Mouse (Mus musculus) left cerebral cortex, adult 18-20 months (tissue): ENCODE results near the gene Ss18l1. TPM values are rescaled to one million over a fixed set of nuclear protein-coding genes. Genes with fewer than 3 reads are reported as not detected.
A peak's percentile ranks its signal among the peaks of the same experiment; 100 is the strongest.

Source experiments
- DNase-seq, 2 experiments: peaks; one replicate each; pipeline ENCODE4 v3.0.0; 2021 to 2022; ENCODE audit warnings: low spot score in 2 of 2, mixed read lengths in 1 of 2
- total RNA-seq, 2 experiments: library from RNA; stranded (reverse); gene quantifications; 2 replicates each; pipeline ENCODE4 v1.2.3; 2021

Ss18l1 gene
- total RNA-seq, 2 experiments from 2014 or later = 40.2 to 41.9 TPM

- DNase-seq = no peak
These were observed 8.4 kb upstream of the Ss18l1 start for GRCm38 (mm10) chr2:180033956-180034355.

GRCm38 (mm10) chr2:180034753-180035152 is 7.6 kb upstream of the Ss18l1 start:
- no peak for DNase-seq

DNA sequence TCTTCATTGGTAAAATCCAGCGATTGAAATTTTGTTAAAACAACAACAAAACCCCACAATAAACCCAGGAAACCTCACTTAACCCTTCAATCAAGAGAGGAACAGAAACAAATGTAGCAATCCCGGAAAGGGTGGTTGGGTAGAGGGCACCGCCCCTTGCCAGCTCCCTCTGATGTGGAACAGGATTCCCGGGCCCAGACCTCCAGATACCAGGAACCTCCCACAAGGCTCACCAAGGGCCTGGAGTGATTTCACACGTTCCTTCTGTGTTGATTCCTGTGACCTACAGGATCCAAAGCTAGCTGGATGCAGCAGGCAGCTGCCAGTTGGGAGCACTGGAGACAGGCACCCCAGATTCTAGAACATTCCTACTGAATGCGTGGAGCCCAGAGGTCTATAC is 1.9 kb upstream of the Ss18l1 start:
- no peak for DNase-seq

- peak; percentile 51 to 58 for DNase-seq
These were observed 593 bp upstream of the Ss18l1 start for GRCm38 (mm10) chr2:180041577-180042255.

DNA sequence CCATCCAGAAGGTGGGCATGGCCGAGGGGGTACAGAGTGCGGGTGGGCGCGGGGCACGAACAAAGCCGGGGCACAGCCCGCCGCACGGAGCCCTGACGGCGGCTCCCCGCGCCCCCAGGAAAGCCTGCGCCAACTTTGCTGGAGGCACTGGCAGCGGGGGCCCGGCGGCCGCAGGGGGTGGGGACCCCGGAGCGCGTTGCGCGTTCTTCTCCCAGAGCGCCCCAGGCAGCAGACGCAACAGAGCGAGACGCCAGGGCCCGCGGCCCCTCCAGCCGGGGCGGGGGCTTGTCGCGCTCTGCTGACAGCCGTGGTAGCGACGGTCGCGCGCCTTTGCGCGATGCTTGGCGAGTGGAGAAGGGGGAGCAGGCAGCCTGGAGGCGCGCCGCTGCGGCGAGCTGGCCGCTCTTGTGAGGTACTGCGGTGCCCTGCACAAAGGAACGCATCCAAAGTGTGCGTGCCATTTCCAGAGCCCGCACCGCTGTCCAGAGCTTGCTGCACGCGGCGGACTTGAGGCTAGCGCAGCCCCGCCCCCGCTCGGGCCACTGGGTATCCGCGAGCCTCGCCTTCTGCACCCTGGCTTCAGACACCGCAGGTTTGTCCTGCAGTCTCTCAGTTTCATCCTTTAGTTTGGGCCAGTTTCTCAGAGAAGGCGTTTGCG is 678 bp downstream of the Ss18l1 start:
- DNase-seq = peak; percentile 46 to 59

DNA sequence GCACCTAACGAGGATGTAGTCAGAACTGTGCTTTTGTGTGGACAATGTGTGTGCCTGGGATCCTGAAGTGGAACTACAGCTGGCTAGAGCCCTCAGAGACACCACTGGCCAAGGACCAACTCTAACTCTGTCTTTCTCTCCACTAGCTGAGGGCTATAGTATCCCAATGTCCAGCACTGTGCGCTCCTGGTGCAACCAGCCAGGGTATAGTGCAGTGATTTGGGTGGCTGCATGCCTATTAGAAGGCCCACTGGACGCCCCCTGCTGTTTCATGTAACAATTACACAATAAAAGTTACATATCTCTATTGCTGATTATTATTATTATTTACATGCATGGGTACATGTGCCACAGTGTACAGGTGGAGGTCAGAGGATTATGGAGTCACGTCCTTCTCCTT is 3.0 kb downstream of the Ss18l1 start:
- DNase-seq = no peak

GRCm38 (mm10) chr2:180047580-180047979 is 5.3 kb downstream of the Ss18l1 start:
- DNase-seq = no peak

DNA sequence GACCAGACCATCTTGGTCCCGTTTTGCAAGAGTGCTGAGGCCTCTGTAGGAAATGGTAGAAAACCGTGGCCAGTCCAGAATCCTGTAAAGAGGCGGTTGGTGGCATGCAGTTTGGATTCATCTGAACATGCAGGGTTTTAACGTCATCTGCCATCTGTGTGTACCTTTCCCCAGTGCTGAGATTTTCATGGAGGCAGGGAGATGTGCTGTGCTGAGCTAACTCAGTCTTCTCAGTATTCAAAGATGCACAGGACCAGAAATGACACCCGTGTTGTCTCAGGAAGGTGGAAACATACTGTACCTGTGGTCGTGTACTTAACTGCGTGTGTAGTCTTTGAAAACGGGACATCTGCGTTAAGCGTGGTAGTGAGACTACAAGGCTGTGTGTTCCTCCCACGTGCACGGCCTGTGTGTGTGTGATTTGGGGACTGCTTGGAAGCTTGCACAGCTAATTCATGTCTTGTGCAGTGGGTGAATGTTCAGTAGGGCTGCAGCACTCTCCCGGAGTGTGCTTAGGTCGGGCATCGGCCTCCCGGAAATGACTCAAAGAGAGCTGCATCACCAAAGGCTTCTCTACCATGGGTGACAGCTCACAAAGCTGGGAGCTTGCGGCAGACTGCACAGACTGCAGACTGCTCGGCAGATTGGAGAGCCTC is 5.8 kb downstream of the Ss18l1 start:
- DNase-seq = peak; percentile 53 to 68

- peak; percentile 83 to 90 for DNase-seq
These were observed 8.7 kb downstream of the Ss18l1 start for GRCm38 (mm10) chr2:180050986-180051385.

DNA sequence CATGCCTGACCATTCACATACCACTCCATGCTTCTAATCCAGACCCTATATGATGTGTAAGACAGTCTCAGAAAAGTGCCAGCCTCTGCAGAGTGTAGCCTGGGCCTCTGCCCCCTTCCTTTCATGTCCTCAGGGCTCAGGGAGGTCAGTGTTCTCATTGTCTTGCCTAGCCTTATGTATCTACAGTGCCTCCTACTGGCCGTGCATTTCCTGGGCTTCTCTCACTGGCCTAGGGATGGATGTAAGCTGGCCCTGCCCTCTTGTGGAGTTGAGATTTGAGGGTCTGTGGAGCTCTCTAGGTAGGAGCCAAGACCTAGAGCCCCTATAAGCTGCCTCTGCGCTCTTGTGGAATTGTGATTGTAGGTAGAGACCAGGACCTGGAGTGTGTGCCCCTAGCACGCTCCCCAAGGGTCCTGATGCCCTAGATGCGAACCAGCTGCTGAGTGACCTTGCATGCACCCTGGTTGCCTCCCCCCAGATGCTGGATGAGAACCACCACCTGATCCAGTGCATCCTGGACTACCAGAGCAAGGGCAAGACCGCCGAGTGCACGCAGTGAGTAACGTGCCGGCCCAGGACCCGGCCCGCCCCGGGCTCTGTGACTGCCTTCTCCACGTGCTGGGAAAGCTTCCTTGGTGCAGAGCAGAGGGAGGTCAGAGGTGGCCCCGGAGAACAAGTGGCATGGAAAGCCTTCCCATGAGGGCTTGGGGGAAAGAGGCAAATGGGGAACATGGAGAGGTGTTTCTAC is 9.9 kb downstream of the Ss18l1 start:
- DNase-seq = no peak

GRCm38 (mm10) chr2:180053001-180053400 is 10.7 kb downstream of the Ss18l1 start:
- no peak for DNase-seq

- DNase-seq = no peak
These were observed 21.2 kb downstream of the Ss18l1 start for GRCm38 (mm10) chr2:180063338-180064131.

DNA sequence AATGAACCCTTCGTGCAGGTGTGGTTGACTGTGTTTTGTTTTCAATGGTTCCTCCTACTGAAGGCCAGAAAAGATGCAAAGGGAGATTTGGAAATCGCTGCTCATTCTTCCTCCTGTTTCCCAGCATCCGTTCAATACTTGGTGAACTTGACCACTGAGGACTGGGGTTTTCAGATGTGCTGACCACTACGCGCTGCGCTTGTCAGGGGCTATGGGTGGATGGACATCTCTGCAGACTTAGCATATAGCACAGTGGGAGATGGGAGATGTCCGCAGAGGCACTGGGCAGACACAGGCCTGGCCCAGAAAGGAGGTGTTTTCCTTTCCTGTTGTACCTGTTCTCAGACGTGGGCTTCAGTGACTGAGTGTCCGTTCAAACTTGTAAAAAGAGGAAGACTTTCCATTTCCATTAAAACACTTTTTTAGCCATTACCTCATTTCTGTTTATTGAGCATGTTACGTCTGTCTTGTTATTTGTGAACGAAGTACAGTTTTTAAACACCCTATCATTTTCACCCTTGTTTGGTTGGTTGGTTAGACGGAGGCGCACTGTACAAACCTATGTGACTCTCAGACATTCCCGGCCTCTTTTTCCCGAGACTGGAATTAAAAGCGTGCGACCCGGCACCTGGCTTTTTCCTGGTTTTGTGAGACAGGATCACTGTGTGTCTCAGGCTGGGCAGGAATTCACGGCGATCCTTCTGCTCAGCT is 27.6 kb downstream of the Ss18l1 start:
- DNase-seq = no peak

- DNase-seq = peak; percentile 97 to 98
These were observed 28.5 kb downstream of the Ss18l1 start, which contains the start of gene Mtg2 for GRCm38 (mm10) chr2:180070481-180071453. Gene Mtg2, plus strand, starts transcription at chr2:180070588.

GRCm38 (mm10) chr2:180071671-180072070 is 29.4 kb downstream of the Ss18l1 start:
- no peak for DNase-seq

DNA sequence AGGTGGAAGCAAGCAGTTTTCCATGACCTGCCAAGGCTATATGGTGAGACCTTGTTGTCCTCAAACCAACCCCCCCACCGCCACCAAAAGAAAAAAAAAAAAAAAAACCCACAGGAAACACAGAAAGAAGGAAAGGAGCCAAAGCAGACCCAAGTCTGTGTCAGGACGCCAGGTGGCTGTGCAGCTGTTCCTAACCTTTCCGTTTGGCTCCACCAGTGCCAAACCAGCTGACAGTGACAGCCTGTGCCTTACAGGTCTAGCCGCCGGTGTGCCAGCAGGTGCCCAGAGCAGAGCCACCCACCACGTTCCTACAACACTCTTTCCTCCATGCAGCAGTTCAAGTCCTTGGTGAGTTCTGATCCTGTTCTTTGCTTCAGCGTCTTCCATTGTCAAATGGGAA is 30.6 kb downstream of the Ss18l1 start:
- no peak for DNase-seq

DNA sequence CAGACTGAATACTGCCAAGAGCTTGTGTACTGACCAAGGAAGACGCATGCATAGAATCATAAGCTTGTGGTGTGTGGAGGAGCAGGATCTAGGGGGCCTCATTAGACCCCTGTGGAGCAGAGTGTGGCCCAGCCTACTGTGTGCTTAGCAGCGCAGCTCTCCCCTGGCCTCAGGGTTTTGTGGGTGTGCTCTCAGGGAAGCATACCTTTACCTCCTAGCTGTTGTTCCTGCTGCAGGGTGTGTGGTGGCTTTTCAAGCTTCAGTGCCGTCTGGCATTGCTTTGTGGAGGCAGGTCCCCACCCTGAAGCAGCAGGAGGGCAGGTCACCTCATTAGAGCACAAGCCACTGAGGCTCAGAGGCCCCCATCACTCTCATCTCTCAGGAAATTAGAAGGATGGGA is 35.3 kb downstream of the Ss18l1 start:
- no peak for DNase-seq

DNA sequence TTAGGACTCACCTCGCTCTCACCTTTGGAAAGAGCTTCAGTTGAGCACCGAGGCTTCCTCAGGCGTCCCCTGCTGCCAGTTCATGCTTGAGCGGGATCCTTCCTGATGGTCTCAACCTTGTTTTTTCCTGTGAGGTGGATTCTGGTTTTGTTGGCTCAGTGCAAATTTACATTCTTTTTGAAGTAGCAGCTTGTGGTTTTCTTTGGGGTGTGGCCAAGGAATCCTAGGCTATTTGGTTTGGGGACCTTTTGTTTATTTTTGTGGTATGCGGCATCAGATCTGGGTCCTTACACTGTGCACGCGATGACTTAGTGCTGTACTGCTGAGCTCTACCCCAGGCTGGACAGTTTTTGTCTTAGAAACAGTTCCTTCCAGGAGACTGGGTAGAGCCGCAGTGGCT is 38.4 kb downstream of the Ss18l1 start:
- no peak for DNase-seq

GRCm38 (mm10) chr2:180083063-180083462 is 40.8 kb downstream of the Ss18l1 start:
- DNase-seq = no peak
